Comparison of ENCODE assay signal across 25 mouse cellular contexts in the genomic region with DNA sequence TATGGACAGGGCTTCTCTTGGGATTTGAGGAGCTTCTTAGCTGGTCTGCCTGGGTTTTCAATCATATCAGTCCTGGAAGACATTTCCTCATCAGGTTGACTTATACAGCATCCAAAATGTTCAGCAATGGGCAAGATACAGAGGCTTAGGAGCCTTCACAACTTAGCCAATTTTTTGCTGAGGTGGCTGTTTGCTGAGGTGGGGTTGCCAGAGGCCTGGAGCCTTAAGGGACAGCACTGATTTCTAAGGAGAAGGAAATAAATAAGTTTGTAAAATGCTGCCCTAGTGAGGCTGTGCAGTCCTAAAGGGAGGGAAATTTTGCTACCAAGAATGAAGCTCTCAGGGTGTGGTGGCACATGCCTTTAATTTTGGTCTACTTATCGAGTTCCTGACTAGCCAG.
A peak's percentile ranks its signal among the peaks of the same experiment; 100 is the strongest.
DNase-seq lines count a peak whose midpoint lies in the region; ATAC-seq and TF ChIP-seq lines count a peak whose summit lies in the region.
"Had no signal": no experiment of that assay in that cellular context is flagged by ENCODE, and none has a peak within 500 bp of the region (broad histone marks: within the 10 kb centered on the region; RNA-seq: fewer than 3 reads in every experiment).

No protein-coding gene starts in this region.

- H3ac ChIP-seq in myocyte (ENCODE audit: control insufficient read depth, insufficient read length) = no peak overlapping the region

- no peak overlapping the region for H3K4me2 ChIP-seq in heart, embryonic 13.5 days
- no peak overlapping the region for H3K4me2 ChIP-seq in kidney, embryonic 16.5 days (replicated peaks; ENCODE audit: low read depth, low read length)
- peak overlapping the region; percentile 37 for H3K4me2 ChIP-seq in myocyte (ENCODE audit: low read depth)
- H3K4me2 ChIP-seq in midbrain, embryonic 14.5 days (ENCODE audit: low read length) = no peak overlapping the region
- H3K4me2 ChIP-seq: embryonic facial prominence, embryonic 12.5 days; hindbrain, embryonic 13.5 days; limb, embryonic 13.5 days; liver, embryonic 11.5 days; midbrain, embryonic 12.5 days had no signal

- no peak for DNase-seq in heart, postnatal 25 days (ENCODE audit: low spot score)
- no peak for DNase-seq in kidney, postnatal 10 days
- no peak for DNase-seq in ES-E14 (ENCODE audit: low read depth, low spot score)
- DNase-seq in midbrain, embryonic 14.5 days = no peak
- DNase-seq: adrenal gland, adult 2 months; cerebellum, adult 11 months; cerebellum, adult 9-10 months; cerebellum, postnatal 36 days; kidney, adult 18-20 months; thymus, adult 2 months; thymus, postnatal 36 days had no signal

- H3K27me3 ChIP-seq in heart, embryonic 13.5 days (replicated peaks) = no peaks in the 10 kb centered on the region
- no peaks in the 10 kb centered on the region for H3K27me3 ChIP-seq in kidney, embryonic 16.5 days (ENCODE audit: insufficient read depth, low read length)
- no peaks in the 10 kb centered on the region for H3K27me3 ChIP-seq in myocyte (ENCODE audit: control insufficient read depth, insufficient read depth, insufficient read length)
- H3K27me3 ChIP-seq in midbrain, embryonic 14.5 days (ENCODE audit: control insufficient read depth, insufficient read depth, low read length) = no peaks in the 10 kb centered on the region
- H3K27me3 ChIP-seq: embryonic facial prominence, embryonic 12.5 days; hindbrain, embryonic 13.5 days; limb, embryonic 13.5 days; megakaryocyte, embryonic 14.5 days; midbrain, embryonic 12.5 days had no signal

- H3K9me3 ChIP-seq in heart, embryonic 13.5 days = no peaks in the 10 kb centered on the region
- no peaks in the 10 kb centered on the region for H3K9me3 ChIP-seq in kidney, embryonic 16.5 days (ENCODE audit: low read length)
- H3K9me3 ChIP-seq in ES-E14 (ENCODE audit: control insufficient read depth, insufficient read depth, low read depth, low read length) = no peaks in the 10 kb centered on the region
- H3K9me3 ChIP-seq in midbrain, embryonic 14.5 days (ENCODE audit: control insufficient read depth, low read length) = no peaks in the 10 kb centered on the region
- H3K9me3 ChIP-seq: embryonic facial prominence, embryonic 12.5 days; heart, embryonic 10.5 days; hindbrain, embryonic 13.5 days; limb, embryonic 13.5 days; megakaryocyte, embryonic 14.5 days; midbrain, embryonic 12.5 days had no signal

- H3K4me1 ChIP-seq in heart, embryonic 13.5 days = peaks cover 40% of the 10 kb centered on the region
- H3K4me1 ChIP-seq in kidney, embryonic 16.5 days (ENCODE audit: insufficient read depth, low read length) = peaks cover 33% of the 10 kb centered on the region
- no peaks in the 10 kb centered on the region for H3K4me1 ChIP-seq in ES-E14 (ENCODE audit: control insufficient read depth in 2 of 2, insufficient read depth in 2 of 2, low read length in 2 of 2, poor library complexity in 1 of 2)
- no peaks in the 10 kb centered on the region for H3K4me1 ChIP-seq in midbrain, embryonic 14.5 days (ENCODE audit: control insufficient read depth, insufficient read depth, low read length)
- H3K4me1 ChIP-seq: midbrain, embryonic 12.5 days had no signal

- in situ Hi-C loops in ES-E14 (cut with MboI; ENCODE audit: low sequenced_read_pairs in 2 of 2, unreplicated experiment in 2 of 2) = no loop called here

- peaks cover 44% of the 10 kb centered on the region for H3K36me3 ChIP-seq in heart, embryonic 13.5 days
- peaks cover 14% of the 10 kb centered on the region for H3K36me3 ChIP-seq in kidney, embryonic 16.5 days (ENCODE audit: insufficient read depth, low read length)
- H3K36me3 ChIP-seq in ES-E14 (ENCODE audit: control insufficient read depth, insufficient read depth, low read length, poor library complexity, severe bottlenecking) = peaks cover 7% of the 10 kb centered on the region
- peaks cover 6% of the 10 kb centered on the region for H3K36me3 ChIP-seq in myocyte (ENCODE audit: control insufficient read depth, insufficient read depth)
- H3K36me3 ChIP-seq in midbrain, embryonic 14.5 days (ENCODE audit: control insufficient read depth, insufficient read depth, low read length) = peaks cover 31% of the 10 kb centered on the region

- intact Hi-C loops in heart, postnatal 25 days (cut with DNase I) = loop anchor here (5.0 kb wide), 1 partner anchor 91 kb away; no protein-coding TSS in a partner anchor

- WGBS in heart, embryonic 13.5 days = 80% methylated on average over 1 of the region's 1 CpGs
- whole genome bisulfite sequencing in kidney, embryonic 16.5 days = 70% methylated on average over 1 of the region's 1 CpGs
- 93% methylated on average over 1 of the region's 1 CpGs for WGBS in midbrain, embryonic 14.5 days

- H3K27ac ChIP-seq in heart, embryonic 13.5 days (replicated peaks) = 0 out of 2 replicates have a peak overlapping the region, but pooled peaks have one; percentile 1
- H3K27ac ChIP-seq in kidney, embryonic 16.5 days (ENCODE audit: low read length) = peak overlapping the region; percentile 91; the same call in 1 of the 2 replicates
- H3K27ac ChIP-seq in ES-E14 (ENCODE audit: insufficient read depth, low read depth, low read length, poor library complexity, severe bottlenecking) = no peak overlapping the region
- no peak overlapping the region for H3K27ac ChIP-seq in midbrain, embryonic 14.5 days (replicated peaks; ENCODE audit: low read depth, low read length)
- H3K27ac ChIP-seq: embryonic facial prominence, embryonic 12.5 days; heart, embryonic 10.5 days; hindbrain, embryonic 13.5 days; limb, embryonic 13.5 days; midbrain, embryonic 12.5 days had no signal

- TF ChIP-seq POLR2A in myocyte (IDR thresholded peaks at IDR 0.05; ENCODE audit: insufficient read length, low read depth) = no peak

- ATAC-seq in heart, embryonic 13.5 days (ENCODE audit: extremely low read depth, insufficient number of reproducible peaks, low FRiP score, low TSS enrichment) = no peak
- ATAC-seq in kidney, embryonic 16.5 days (ENCODE audit: low FRiP score, low TSS enrichment) = no peak
- no peak for ATAC-seq in midbrain, embryonic 14.5 days (ENCODE audit: low FRiP score, low TSS enrichment)
- ATAC-seq: activated CD4-positive, CD25-positive, alpha-beta regulatory T cell, adult 4 months; CD4-positive, CD25-positive, alpha-beta regulatory T cell, adult 4 months; forebrain, embryonic 16.5 days had no signal

- H3K4me3 ChIP-seq in heart, embryonic 13.5 days = no peak overlapping the region
- no peak overlapping the region for H3K4me3 ChIP-seq in kidney, embryonic 16.5 days (ENCODE audit: low read length)
- H3K4me3 ChIP-seq in ES-E14 (ENCODE audit: insufficient read depth in 1 of 2, low read depth in 1 of 2, low read length in 2 of 2, poor library complexity in 1 of 2, severe bottlenecking in 1 of 2) = no peak overlapping the region
- no peak overlapping the region for H3K4me3 ChIP-seq in myocyte
- H3K4me3 ChIP-seq in midbrain, embryonic 14.5 days (replicated peaks; ENCODE audit: low read depth, low read length) = no peak overlapping the region
- H3K4me3 ChIP-seq: embryonic facial prominence, embryonic 12.5 days; erythroblast, embryonic 14.5 days; heart, embryonic 10.5 days; hindbrain, embryonic 13.5 days; limb, embryonic 13.5 days; megakaryocyte, embryonic 14.5 days; midbrain, embryonic 12.5 days had no signal

- H3K79me2 ChIP-seq in myocyte (ENCODE audit: control insufficient read depth, insufficient read depth) = no peaks in the 10 kb centered on the region

- H3K9ac ChIP-seq in heart, embryonic 13.5 days = no peak overlapping the region
- H3K9ac ChIP-seq in kidney, embryonic 16.5 days (replicated peaks; ENCODE audit: low read length) = no peak overlapping the region
- no peak overlapping the region for H3K9ac ChIP-seq in ES-E14 (ENCODE audit: insufficient read depth, low read depth, low read length, poor library complexity, severe bottlenecking)
- H3K9ac ChIP-seq in midbrain, embryonic 14.5 days (replicated peaks; ENCODE audit: low read length) = no peak overlapping the region
- H3K9ac ChIP-seq: embryonic facial prominence, embryonic 12.5 days; hindbrain, embryonic 13.5 days; limb, embryonic 13.5 days; midbrain, embryonic 12.5 days had no signal

TF ChIP-seq in ES-E14, 5 proteins besides CTCF, POLR2A, EP300 and RAD21:
- TF ChIP-seq CHD2 (IDR thresholded peaks at IDR 0.05; ENCODE audit: low read depth, low read length) (no peak), MAFK (IDR thresholded peaks at IDR 0.05; ENCODE audit: insufficient read depth, low read depth, low read length) (peak; percentile 64; the same call in 1 of the 2 replicates)

TF ChIP-seq in myocyte, 11 proteins besides CTCF, POLR2A, EP300 and RAD21:
- TF ChIP-seq REST (IDR thresholded peaks at IDR 0.05; ENCODE audit: insufficient read depth, insufficient read length) = no peak
- TF ChIP-seq TCF3 (IDR thresholded peaks at IDR 0.05; ENCODE audit: insufficient read length, low read depth) = no peak
- no peak for TF ChIP-seq MAX (IDR thresholded peaks at IDR 0.05; ENCODE audit: low read depth)
- no peak for TF ChIP-seq SRF (IDR thresholded peaks at IDR 0.05; ENCODE audit: control insufficient read depth, insufficient read length, low read depth)
- TF ChIP-seq E2F4 (IDR thresholded peaks at IDR 0.05; ENCODE audit: insufficient read depth) = no peak
- TF ChIP-seq POLR2AphosphoS2 (IDR thresholded peaks at IDR 0.05; ENCODE audit: insufficient read length, low read depth) = no peak
- no peak for TF ChIP-seq MYOG (IDR thresholded peaks at IDR 0.05; ENCODE audit: control insufficient read depth in 1 of 3, insufficient read depth in 1 of 3, insufficient read length in 2 of 3, low read depth in 2 of 3)
- no peak for TF ChIP-seq MYOD1 (IDR thresholded peaks at IDR 0.05; ENCODE audit: control insufficient read depth in 1 of 3, insufficient read length in 2 of 3, low read depth in 2 of 3)
- no peak for TF ChIP-seq TCF12 (IDR thresholded peaks at IDR 0.05; ENCODE audit: insufficient read depth, poor library complexity, severe bottlenecking)
TF ChIP-seq in myocyte: peak in this region for 0.

Comparison
In these comparisons a context has a peak if more than half of its experiments do, and no peak if none do; other contexts are left out.
1. H3K27ac ChIP-seq: peak in heart, embryonic 13.5 days (single experiment) and kidney, embryonic 16.5 days (single experiment); none in ES-E14 (single experiment) and midbrain, embryonic 14.5 days (single experiment).